Mouse (Mus musculus) spleen, adult 2 months (tissue): ENCODE results near the gene Tor2a.

Experiments used
- CTCF ChIP-seq: fragments of 200-500 bp; IDR thresholded peaks from 2 replicates; pipeline ENCODE4 v1.5.1; 2011; ENCODE audit warnings: mild to moderate bottlenecking, inconsistent platforms; ENCODE audit not compliant: insufficient read depth, insufficient read length, insufficient replicate concordance; ENCODE audit errors: extremely low read depth
- POLR2A ChIP-seq: fragments of 200-500 bp; IDR thresholded peaks from 2 replicates; pipeline ENCODE4 v1.6.1; 2011; ENCODE audit warnings: low read depth, low read length, inconsistent platforms

DNA sequence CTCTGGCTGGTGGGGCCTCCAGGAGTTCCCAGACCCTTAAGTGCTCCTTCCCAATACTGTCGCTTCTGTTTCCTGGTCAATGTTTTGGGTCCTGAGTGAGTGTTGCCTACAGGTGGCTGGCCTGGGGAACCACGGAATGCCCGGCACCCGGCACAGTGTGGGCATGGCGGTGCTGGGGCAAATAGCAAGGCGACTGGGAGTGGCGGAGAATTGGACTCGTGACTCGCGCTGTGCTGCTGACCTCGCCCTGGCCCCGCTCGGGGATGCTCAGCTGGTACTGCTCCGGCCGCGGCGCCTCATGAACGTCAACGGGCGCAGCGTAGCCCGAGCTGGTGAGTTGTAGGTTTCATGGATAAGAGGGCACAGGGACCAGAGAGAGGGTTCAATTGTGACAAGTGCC lies 19.2 kb downstream of the Tor2a start:
- TF ChIP-seq POLR2A: no peak
- no peak for TF ChIP-seq CTCF
